Mouse (Mus musculus): ENCODE results near the gene Ccdc191. TPM values are rescaled to one million over a fixed set of nuclear protein-coding genes. Genes with fewer than 3 reads are reported as not detected.

The Ccdc191 gene
- polyA plus RNA-seq, 1 experiment: 7.1 TPM

- 57% methylated on average over 5 of the region's 5 CpGs for WGBS
- no peak for TF ChIP-seq POLR2A (IDR thresholded peaks at IDR 0.05; ENCODE audit: borderline replicate concordance, control insufficient read depth, low read depth, low read length)
- no peak for TF ChIP-seq CTCF (IDR thresholded peaks at IDR 0.05; ENCODE audit: control insufficient read depth, insufficient read depth, low read length)
These were observed 112.5 kb downstream of the Ccdc191 start for GRCm38 (mm10) chr16:44002086-44002485.

DNA sequence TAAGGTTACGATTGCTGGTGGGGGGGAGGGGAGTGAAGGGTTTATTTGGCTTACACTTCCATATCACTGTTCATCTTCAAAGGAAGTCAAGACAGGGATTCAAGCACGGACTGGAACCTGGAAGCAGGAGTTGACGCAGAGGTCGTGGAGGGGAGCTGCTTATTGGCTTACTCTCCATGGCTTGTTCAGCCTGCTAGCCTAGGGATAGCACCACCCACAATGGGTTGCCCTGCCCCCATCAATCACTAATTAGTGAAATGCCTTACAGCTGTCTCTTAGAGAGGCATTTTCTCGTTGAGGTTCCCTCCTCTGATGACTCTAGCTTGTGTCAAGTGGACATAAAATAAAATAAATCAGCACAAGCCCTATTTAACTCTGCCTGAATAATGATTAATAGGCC lies 121.4 kb downstream of the Ccdc191 start:
- WGBS: 83% methylated on average over 5 of the region's 5 CpGs
- Histone ChIP-seq H3K4me1 (ENCODE audit: control insufficient read depth, insufficient read depth, low read length) (no peaks in the 10 kb centered on the region), H3K27ac (ENCODE audit: control insufficient read depth, insufficient read depth, low read depth, low read length, poor library complexity) (no peak overlapping the region), H3K4me3 (replicated peaks; ENCODE audit: control insufficient read depth, low read depth, low read length) (no peak overlapping the region)
- TF ChIP-seq POLR2A (IDR thresholded peaks at IDR 0.05; ENCODE audit: borderline replicate concordance, control insufficient read depth, low read depth, low read length) (no peak), CTCF (IDR thresholded peaks at IDR 0.05; ENCODE audit: control insufficient read depth, insufficient read depth, low read length) (no peak)

More at GRCm38 (mm10) chr16:44002086-44002485, 112.5 kb downstream of the Ccdc191 start:
- H3K4me3 ChIP-seq (replicated peaks; ENCODE audit: control insufficient read depth, low read depth, low read length): no peak overlapping the region
- H3K4me1 ChIP-seq (ENCODE audit: control insufficient read depth, insufficient read depth, low read length): no peaks in the 10 kb centered on the region
- H3K27ac ChIP-seq (ENCODE audit: control insufficient read depth, insufficient read depth, low read depth, low read length, poor library complexity): no peak overlapping the region

Other genes starting within 250 kb of the Ccdc191 start
- gene Tigit, start 225.7 kb upstream of the Ccdc191 start, polyA plus RNA-seq (2011; ENCODE audit: insufficient read depth, insufficient read length, low replicate concordance, missing spikeins): not detected in 2 replicates
- not detected in 2 replicates for gene Drd3, start 135.8 kb upstream of the Ccdc191 start, polyA plus RNA-seq (2011; ENCODE audit: insufficient read depth, insufficient read length, low replicate concordance, missing spikeins)
- gene Qtrt2, start 37.0 kb downstream of the Ccdc191 start, polyA plus RNA-seq (2011; ENCODE audit: insufficient read depth, insufficient read length, low replicate concordance, missing spikeins): 5.4 and 11.4 TPM in 2 replicates
- 0.92 and 1.5 TPM in 2 replicates for gene Zdhhc23, start 90.0 kb downstream of the Ccdc191 start, polyA plus RNA-seq (2011; ENCODE audit: insufficient read depth, insufficient read length, low replicate concordance, missing spikeins)
- 4.5 and 6.3 TPM in 2 replicates for gene Gramd1c, start 173.5 kb downstream of the Ccdc191 start, polyA plus RNA-seq (2011; ENCODE audit: insufficient read depth, insufficient read length, low replicate concordance, missing spikeins)
- 6.4 and 19.8 TPM in 2 replicates for gene Atp6v1a, start 249.9 kb downstream of the Ccdc191 start, polyA plus RNA-seq (2011; ENCODE audit: insufficient read depth, insufficient read length, low replicate concordance, missing spikeins)

Measured in bone marrow, adult 2 months (tissue).